Mouse (Mus musculus): ENCODE results near the gene Prop1.

The Prop1 gene

GRCm38 (mm10) chr11:50953665-50954064 is at the start of gene Prop1:
Prop1 (minus strand) TSS chr11:50953765.
- no peak for DNase-seq (ENCODE audit: extremely low spot score, low spot score)

DNA sequence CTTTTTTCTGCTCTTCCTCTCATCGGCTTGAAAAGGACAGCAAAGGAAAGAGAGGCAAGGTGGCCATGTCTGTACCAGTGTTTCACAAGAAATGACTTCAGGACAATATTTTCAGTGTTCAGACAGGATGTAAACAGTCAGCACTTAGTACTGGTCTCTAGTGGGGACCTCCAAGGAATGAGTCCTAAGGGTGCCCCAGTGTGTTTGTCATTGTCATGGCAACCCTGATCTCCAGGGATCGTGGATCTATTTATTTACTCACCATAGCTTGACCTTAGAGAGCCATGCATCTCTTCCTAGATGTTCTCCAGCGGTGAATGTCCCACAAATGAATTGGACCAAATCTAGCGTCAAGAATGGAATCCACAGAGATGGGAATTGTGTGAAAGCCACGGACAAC is 49.7 kb upstream of the Prop1 start, which contains the start of gene Olfr51:
TSS of gene Olfr51 (plus strand) at position 301 of the 400 bp plus-strand sequence.
- no peak for DNase-seq (ENCODE audit: extremely low spot score, low spot score)

DNA sequence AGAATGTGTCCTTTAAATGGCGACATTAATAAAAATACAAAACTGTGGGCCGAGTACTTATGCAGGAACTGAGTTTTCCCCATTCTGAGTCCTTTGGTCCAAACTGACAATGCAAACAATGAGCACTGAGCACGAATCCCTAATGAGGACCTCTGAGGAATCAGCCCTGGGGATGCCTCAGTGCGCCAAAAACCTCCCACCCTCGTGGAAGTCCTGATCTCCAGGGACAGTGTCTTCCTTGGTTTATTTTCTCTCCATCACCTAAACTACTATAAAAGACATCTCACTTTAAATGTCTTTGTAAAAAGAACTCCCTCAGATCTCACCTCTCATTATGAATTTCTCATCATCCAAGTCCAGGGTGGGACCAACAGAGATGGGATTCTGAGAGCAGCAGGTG is 28.1 kb upstream of the Prop1 start, which contains the start of gene Olfr1377:
TSS of gene Olfr1377 (plus strand) at position 301 of the 400 bp plus-strand sequence.
- no peak for DNase-seq (ENCODE audit: extremely low spot score, low spot score)

GRCm38 (mm10) chr11:50977216-50977615 is 23.7 kb upstream of the Prop1 start:
- no peak for DNase-seq (ENCODE audit: extremely low spot score, low spot score)

GRCm38 (mm10) chr11:50966230-50966629 is 12.7 kb upstream of the Prop1 start, which contains the start of gene Olfr1378:
Olfr1378 (plus strand) TSS chr11:50966530.
- DNase-seq (ENCODE audit: extremely low spot score, low spot score), result no peak

GRCm38 (mm10) chr11:50964886-50965285 is 11.3 kb upstream of the Prop1 start:
- DNase-seq (ENCODE audit: extremely low spot score, low spot score), result no peak

DNA sequence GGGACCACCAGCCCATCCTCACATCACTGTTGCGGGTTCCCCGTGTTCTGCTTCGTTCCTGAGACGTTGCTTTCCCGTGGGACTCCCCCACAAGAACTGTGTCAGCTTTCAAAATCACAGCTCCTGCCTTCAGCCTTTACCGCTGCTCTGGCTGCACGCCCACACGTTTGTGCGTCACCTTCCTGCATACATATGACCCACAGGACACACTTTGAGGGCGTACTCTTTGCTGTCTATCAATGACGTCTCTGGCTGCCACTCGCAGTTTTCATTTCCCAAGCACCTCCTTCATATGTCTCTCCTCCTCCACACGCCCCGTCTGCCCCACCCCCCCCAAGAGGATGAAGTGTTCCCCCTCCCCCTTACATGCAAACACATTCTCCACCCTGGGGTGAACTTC is 1.3 kb downstream of the Prop1 start:
- no peak for DNase-seq (ENCODE audit: extremely low spot score, low spot score)

DNA sequence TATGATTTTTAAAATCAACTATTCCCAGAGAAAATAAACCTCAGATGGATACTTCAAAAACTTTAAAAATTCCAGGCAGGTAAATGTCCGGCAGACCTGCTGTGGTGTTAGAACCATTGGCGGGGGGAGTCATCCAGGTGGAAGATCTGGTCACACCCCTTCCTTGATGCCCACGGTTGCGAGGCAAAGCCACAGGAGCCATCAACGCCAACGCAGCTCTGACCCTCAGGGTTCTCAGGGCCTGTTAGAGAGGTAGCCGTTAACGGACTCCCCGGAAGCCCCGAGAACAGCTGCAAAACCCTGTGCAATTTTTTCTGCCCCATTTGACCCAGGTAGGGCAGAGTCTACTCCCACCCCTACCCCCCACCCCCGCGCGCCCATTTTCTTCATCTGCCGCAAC is 10.1 kb downstream of the Prop1 start, which contains the start of gene 4933414I15Rik:
TSS of gene 4933414I15Rik (minus strand) at position 260 of the 400 bp plus-strand sequence.
- DNase-seq (ENCODE audit: extremely low spot score, low spot score), result no peak

DNA sequence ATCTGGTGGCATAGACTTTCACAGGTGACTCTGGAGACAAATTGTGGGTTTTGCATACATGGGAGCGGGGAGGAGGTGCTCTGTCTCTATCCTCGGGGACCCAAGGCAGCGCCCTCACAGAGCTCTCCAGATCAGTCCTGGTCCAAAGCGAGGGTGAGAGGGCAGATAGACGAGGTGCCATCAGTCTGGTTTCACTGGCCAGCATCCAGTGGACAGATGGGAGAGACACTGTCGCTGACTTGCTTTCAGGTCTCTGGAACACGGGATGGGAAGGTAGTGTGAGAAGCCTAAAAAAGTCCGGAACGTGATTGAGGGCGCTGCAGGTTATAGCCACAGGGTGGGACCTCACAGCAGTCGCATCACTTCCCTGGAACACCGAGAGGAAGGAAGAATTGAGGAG is 11.2 kb downstream of the Prop1 start:
- DNase-seq (ENCODE audit: extremely low spot score, low spot score), result no peak

GRCm38 (mm10) chr11:50939621-50940366 is 13.8 kb downstream of the Prop1 start:
- DNase-seq (ENCODE audit: extremely low spot score, low spot score), result peak; percentile 51

DNA sequence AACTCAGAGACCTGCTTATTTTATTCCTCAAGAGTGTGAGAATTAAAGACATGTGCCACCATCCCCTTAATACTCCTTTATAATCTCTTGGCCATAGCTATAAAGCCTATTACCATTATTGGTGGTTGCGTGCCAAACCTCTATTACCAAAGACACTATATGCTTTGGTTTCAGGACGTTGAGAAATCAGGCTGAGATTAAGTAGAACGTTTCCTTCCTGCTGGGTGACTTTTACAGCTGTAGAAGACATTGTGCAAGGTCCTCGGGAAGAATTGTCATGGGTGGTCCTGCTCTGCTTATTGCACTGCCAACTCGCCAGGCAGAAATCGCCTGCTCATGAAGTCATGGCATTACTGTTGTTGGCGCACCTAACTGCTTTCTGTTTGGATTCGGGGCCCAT is 15.1 kb downstream of the Prop1 start:
- no peak for DNase-seq (ENCODE audit: extremely low spot score, low spot score)

- DNase-seq (ENCODE audit: extremely low spot score, low spot score), result no peak
Observed at GRCm38 (mm10) chr11:50932040-50932439, 21.5 kb downstream of the Prop1 start.

DNA sequence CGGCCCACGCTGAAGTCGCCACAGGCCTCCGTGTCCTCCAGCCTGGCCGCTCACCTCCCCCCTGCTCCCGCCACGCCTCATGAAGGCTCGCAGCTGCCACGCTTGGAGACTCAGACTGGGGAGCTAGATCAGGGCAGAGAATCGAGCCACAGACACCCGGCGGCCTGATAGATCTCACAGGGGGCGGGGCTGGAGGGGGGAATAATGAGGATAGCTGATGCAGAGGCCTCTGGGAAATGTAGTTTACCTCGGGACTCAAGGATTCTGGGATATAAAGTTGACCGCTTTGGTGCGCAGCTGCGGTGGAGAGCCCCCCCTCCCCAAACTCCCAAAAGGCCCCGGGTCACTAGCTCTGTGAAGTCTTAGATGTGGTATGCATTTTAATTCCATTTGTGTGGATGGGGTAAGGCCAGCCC is 22.1 kb downstream of the Prop1 start, which contains the start of gene Zfp354b:
TSS of gene Zfp354b (minus strand) at position 183 of the 416 bp plus-strand sequence.
- DNase-seq (ENCODE audit: extremely low spot score, low spot score), result peak; percentile 89

- DNase-seq (ENCODE audit: extremely low spot score, low spot score), result no peak
Observed at GRCm38 (mm10) chr11:50931021-50931420, 22.5 kb downstream of the Prop1 start.

DNA sequence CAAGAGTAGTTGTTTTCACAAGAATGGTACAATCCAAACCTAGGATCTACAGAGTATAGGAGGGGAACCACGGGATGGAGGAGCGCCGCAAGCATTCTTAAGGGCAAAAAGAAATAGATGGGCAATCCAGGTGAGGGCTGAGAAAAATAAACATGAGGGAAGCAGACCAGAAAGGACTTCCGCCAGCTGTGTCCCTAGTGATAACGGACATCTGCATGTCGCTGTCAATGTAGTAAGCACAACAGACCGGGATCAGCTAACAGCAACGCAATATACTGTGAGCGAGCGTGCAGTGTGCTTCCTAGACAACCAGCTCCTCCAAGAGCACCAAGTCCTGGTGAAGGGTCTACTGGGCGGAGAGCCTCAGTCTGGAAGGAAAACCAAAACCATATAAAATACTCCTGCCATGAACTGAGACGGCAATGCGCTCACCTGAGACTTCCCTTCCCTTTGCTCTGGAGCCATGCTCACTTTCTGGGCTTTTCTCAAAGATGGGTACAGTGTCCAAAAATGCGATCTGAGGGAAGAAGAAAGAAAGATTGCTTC is 23.0 kb downstream of the Prop1 start:
- DNase-seq (ENCODE audit: extremely low spot score, low spot score), result peak; percentile 22

- DNase-seq (ENCODE audit: extremely low spot score, low spot score), result peak; percentile 87
Observed at GRCm38 (mm10) chr11:50915671-50916320, 37.8 kb downstream of the Prop1 start, which contains the start of gene Zfp2. Zfp2 (minus strand) TSS chr11:50916165.

DNA sequence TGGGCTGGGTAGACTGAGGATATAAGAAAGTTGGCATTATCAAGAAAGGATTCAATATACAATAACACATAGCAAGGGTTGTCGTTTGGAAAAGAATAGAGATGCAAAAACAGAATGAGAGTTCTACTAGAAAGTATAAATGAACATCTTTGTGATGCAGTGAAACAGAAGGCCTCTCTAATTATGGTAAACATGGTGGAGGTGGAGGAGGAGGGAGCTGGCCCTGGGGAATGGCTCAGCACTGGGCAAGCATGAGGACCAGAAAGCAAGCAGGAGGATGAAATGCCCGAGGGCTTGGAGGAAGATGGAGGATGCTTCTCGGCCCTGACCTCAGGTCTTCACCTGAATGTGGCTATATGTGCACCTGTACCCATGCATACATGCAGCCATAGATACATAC is 39.1 kb downstream of the Prop1 start:
- DNase-seq (ENCODE audit: extremely low spot score, low spot score), result no peak

- DNase-seq (ENCODE audit: extremely low spot score, low spot score), result no peak
Observed at GRCm38 (mm10) chr11:50913301-50913700, 40.3 kb downstream of the Prop1 start.

DNA sequence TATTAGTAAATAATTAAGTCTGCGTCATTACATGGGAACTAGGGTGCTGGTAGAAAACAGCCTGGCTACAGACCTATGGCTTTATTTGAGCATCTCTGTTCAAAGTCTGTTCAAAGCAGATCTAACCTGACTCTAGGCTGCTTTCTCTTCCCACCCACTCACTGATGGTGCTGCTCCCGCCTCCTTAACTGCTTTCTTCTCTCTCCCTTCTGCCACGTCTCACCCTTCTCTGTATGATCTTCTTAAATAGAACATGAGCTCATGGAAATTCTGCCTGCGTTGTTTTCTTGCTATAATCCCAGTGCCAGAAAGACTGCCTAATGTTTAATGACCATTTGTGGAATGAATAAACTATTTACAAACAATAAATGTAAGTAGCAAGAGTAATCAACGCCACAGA is 45.4 kb downstream of the Prop1 start:
- no peak for DNase-seq (ENCODE audit: extremely low spot score, low spot score)

All from neural tube, embryonic 10.5 days (tissue).